Comparison of ENCODE assay signal across 23 mouse cellular contexts in genomic region chrX:164508728-164509127, GRCm38 (mm10). TPM values are rescaled to one million over a fixed set of nuclear protein-coding genes. Genes with fewer than 3 reads are reported as not detected.
DNase-seq lines count a peak whose midpoint lies in the region; ATAC-seq and TF ChIP-seq lines count a peak whose summit lies in the region.
"Had no signal": no experiment of that assay in that cellular context is flagged by ENCODE, and none has a peak within 500 bp of the region (broad histone marks: within the 10 kb centered on the region; RNA-seq: fewer than 3 reads in every experiment).

No protein-coding gene starts in this region.

- WGBS in heart, embryonic 16.5 days: 42% methylated on average over 3 of the region's 3 CpGs
- 34% methylated on average over 3 of the region's 3 CpGs for WGBS in lung, embryonic 14.5 days

- no peak overlapping the region for H3K27ac ChIP-seq in heart, embryonic 16.5 days (ENCODE audit: low read length)
- H3K27ac ChIP-seq in lung, embryonic 14.5 days (ENCODE audit: low read depth): no peak overlapping the region
- H3K27ac ChIP-seq: heart, embryonic 15.5 days; hindbrain, embryonic 12.5 days; limb, embryonic 10.5 days; liver, embryonic 13.5 days; neural tube, embryonic 15.5 days had no signal

- H3K9me3 ChIP-seq in heart, embryonic 16.5 days (replicated peaks; ENCODE audit: control insufficient read depth, low read length): no peaks in the 10 kb centered on the region
- no peaks in the 10 kb centered on the region for H3K9me3 ChIP-seq in lung, embryonic 14.5 days (ENCODE audit: low read depth, low read length)
- H3K9me3 ChIP-seq: heart, embryonic 15.5 days; hindbrain, embryonic 12.5 days; limb, embryonic 10.5 days; liver, embryonic 13.5 days; neural tube, embryonic 15.5 days had no signal

- no peak overlapping the region for H3K9ac ChIP-seq in heart, embryonic 16.5 days (ENCODE audit: low read length)
- H3K9ac ChIP-seq in lung, embryonic 14.5 days: no peak overlapping the region
- H3K9ac ChIP-seq: heart, embryonic 15.5 days; hindbrain, embryonic 12.5 days; liver, embryonic 13.5 days; neural tube, embryonic 15.5 days had no signal

- no peaks in the 10 kb centered on the region for H3K27me3 ChIP-seq in heart, embryonic 16.5 days (ENCODE audit: control insufficient read depth, insufficient read depth, low read length)
- no peaks in the 10 kb centered on the region for H3K27me3 ChIP-seq in lung, embryonic 14.5 days (ENCODE audit: insufficient read depth, low read length)
- H3K27me3 ChIP-seq: heart, embryonic 15.5 days; liver, embryonic 13.5 days; neural tube, embryonic 15.5 days had no signal

- no peaks in the 10 kb centered on the region for H3K36me3 ChIP-seq in heart, embryonic 16.5 days (ENCODE audit: control insufficient read depth, insufficient read depth)
- no peaks in the 10 kb centered on the region for H3K36me3 ChIP-seq in lung, embryonic 14.5 days (ENCODE audit: insufficient read depth)
- H3K36me3 ChIP-seq: heart, embryonic 15.5 days; hindbrain, embryonic 12.5 days; limb, embryonic 10.5 days; liver, embryonic 13.5 days; neural tube, embryonic 15.5 days had no signal

- DNase-seq in heart, adult 18-20 months: no peak
- peak; percentile 63 for DNase-seq in lung, embryonic 14.5 days
- no peak for DNase-seq in lung, postnatal 25 days (ENCODE audit: low spot score)
- peak; percentile 31 for DNase-seq in 3T3-L1 (ENCODE audit: low read depth, low spot score)
- DNase-seq in brain, embryonic 14.5 days (ENCODE audit: low read depth): peak; percentile 30
- DNase-seq in left cerebral cortex, adult 8-10 months (ENCODE audit: low spot score in 2 of 2): no peak
- DNase-seq: adrenal gland, adult 8-10 months; B cell, adult 2 months; cerebellum, adult 2 months; layer of hippocampus, postnatal 36 days; liver, embryonic 13.5 days had no signal

- TF ChIP-seq CTCF in lung, embryonic 14.5 days (IDR thresholded peaks at IDR 0.05; ENCODE audit: low read depth): no peak
- TF ChIP-seq CTCF in brain, embryonic 14.5 days (IDR thresholded peaks at IDR 0.05; ENCODE audit: borderline replicate concordance, extremely low read depth, insufficient read depth, insufficient read length): no peak

- no peak overlapping the region for H3K4me2 ChIP-seq in heart, embryonic 16.5 days (ENCODE audit: low read depth, low read length)
- no peak overlapping the region for H3K4me2 ChIP-seq in lung, embryonic 14.5 days
- H3K4me2 ChIP-seq: heart, embryonic 15.5 days; hindbrain, embryonic 12.5 days; liver, embryonic 13.5 days; neural tube, embryonic 15.5 days had no signal

- TF ChIP-seq POLR2A in brain, embryonic 14.5 days (IDR thresholded peaks at IDR 0.05; ENCODE audit: borderline replicate concordance, extremely low read depth, insufficient read depth, insufficient read length, poor library complexity, severe bottlenecking): no peak

- H3K4me1 ChIP-seq in heart, embryonic 16.5 days (ENCODE audit: control insufficient read depth, insufficient read depth, low read length): no peaks in the 10 kb centered on the region
- no peaks in the 10 kb centered on the region for H3K4me1 ChIP-seq in lung, embryonic 14.5 days (ENCODE audit: insufficient read depth)
- H3K4me1 ChIP-seq: heart, embryonic 15.5 days; hindbrain, embryonic 12.5 days; liver, embryonic 13.5 days; neural tube, embryonic 15.5 days had no signal

- peak; percentile 49; the same call in 1 of the 2 replicates for ATAC-seq in heart, embryonic 16.5 days (replicated peaks; ENCODE audit: extremely low read depth, insufficient read depth, low FRiP score)
- peak; percentile 85; the same call in 1 of the 2 replicates for ATAC-seq in lung, embryonic 14.5 days (ENCODE audit: insufficient read depth)
- ATAC-seq: forebrain, embryonic 16.5 days had no signal

- no peak overlapping the region for H3K4me3 ChIP-seq in heart, embryonic 16.5 days (ENCODE audit: low read length)
- H3K4me3 ChIP-seq in lung, embryonic 14.5 days (ENCODE audit: low read depth, low read length): no peak overlapping the region
- H3K4me3 ChIP-seq: heart, embryonic 15.5 days; hindbrain, embryonic 12.5 days; limb, embryonic 10.5 days; liver, embryonic 13.5 days; neural tube, embryonic 15.5 days had no signal

RNA-seq across cellular contexts. Expression of gene Asb9, which starts 2.6 kb away (rescaled TPM):
- not detected in 2 replicates for polyA plus RNA-seq in heart, embryonic 16.5 days (2015; fragmentation: Nextera tagmentation; extraction: Ambion mirVana)
- not detected for total RNA-seq in heart, adult 18-20 months (2021)
- not detected in 2 replicates for polyA plus RNA-seq in lung, embryonic 14.5 days (2014; fragmentation: Nextera tagmentation; extraction: Ambion mirVana)
- 0.11 TPM in 1 of 2 replicates, not detected in the other for polyA plus RNA-seq in brain, embryonic 14.5 days (2012; rRNA removed)
- total RNA-seq in left cerebral cortex, adult 8-10 months (2022): not detected
- total RNA-seq: gastrocnemius, adult 18-20 months; granulocyte monocyte progenitor cell, adult 5-6 weeks; layer of hippocampus, postnatal 36 days; megakaryocyte, adult 5-6 weeks; monocyte, adult 5-6 weeks had no signal
- polyA plus RNA-seq: cerebellum, adult 2 months; forebrain, embryonic 16.5 days; heart, embryonic 15.5 days; large intestine, adult 2 months; neural tube, embryonic 15.5 days; stomach, embryonic 14.5 days had no signal

Comparison
In these comparisons a context has a peak if more than half of its experiments do, and no peak if none do; other contexts are left out.
1. DNase-seq: peak in lung, embryonic 14.5 days (single experiment), 3T3-L1 (single experiment) and brain, embryonic 14.5 days (single experiment); none in heart, adult 18-20 months (0 of 2), lung, postnatal 25 days (single experiment) and left cerebral cortex, adult 8-10 months (0 of 2).